Mouse (Mus musculus) mature B cell (primary cell): ENCODE measurements around the gene Dnah7b.
"Not testable (repeated sequence)": the region's sequence is repeated elsewhere in the genome, so short reads cannot be mapped to it uniquely, and the experiment has no call there.

Experiments
- in situ Hi-C: fragments of 300-500 bp; cut with MboI; formaldehyde crosslinking; loops from 2 replicates; pipeline ENCODE4 v1.14.3; 2019

Dnah7b gene

GRCm38 (mm10) chr1:46066015-46066414, at the start of gene Dnah7b:
Gene Dnah7b, plus strand, starts transcription at chr1:46066315.
- in situ Hi-C loops = no loop called here

GRCm38 (mm10) chr1:46018382-46018977, 47.6 kb upstream of the Dnah7b start:
- in situ Hi-C loops = no loop called here

GRCm38 (mm10) chr1:46022262-46022661, 43.9 kb upstream of the Dnah7b start:
- in situ Hi-C loops = no loop called here

GRCm38 (mm10) chr1:46031993-46032555, 34.0 kb upstream of the Dnah7b start:
- in situ Hi-C loops = no loop called here

- in situ Hi-C loops = no loop called here
Measured at GRCm38 (mm10) chr1:46048188-46048587, 17.9 kb upstream of the Dnah7b start.

- in situ Hi-C loops = no loop called here
Measured at GRCm38 (mm10) chr1:46066484-46067251, 553 bp downstream of the Dnah7b start.

- in situ Hi-C loops = not testable (repeated sequence)
Measured at GRCm38 (mm10) chr1:46068787-46069186, 2.7 kb downstream of the Dnah7b start.

GRCm38 (mm10) chr1:46077891-46078290, 11.8 kb downstream of the Dnah7b start:
- in situ Hi-C loops = no loop called here

- in situ Hi-C loops = no loop called here
Measured at GRCm38 (mm10) chr1:46100484-46100883, 34.4 kb downstream of the Dnah7b start.

GRCm38 (mm10) chr1:46112606-46113005, 46.5 kb downstream of the Dnah7b start:
- in situ Hi-C loops = not testable (repeated sequence)

GRCm38 (mm10) chr1:46117179-46117578, 51.1 kb downstream of the Dnah7b start:
- in situ Hi-C loops = not testable (repeated sequence)

- in situ Hi-C loops = no loop called here
Measured at GRCm38 (mm10) chr1:46128058-46128457, 61.9 kb downstream of the Dnah7b start.

GRCm38 (mm10) chr1:46196835-46197234, 130.7 kb downstream of the Dnah7b start:
- in situ Hi-C loops = not testable (repeated sequence)

GRCm38 (mm10) chr1:46201169-46201568, 135.1 kb downstream of the Dnah7b start:
- in situ Hi-C loops = not testable (repeated sequence)

- in situ Hi-C loops = not testable (repeated sequence)
Measured at GRCm38 (mm10) chr1:46210014-46210588, 144.0 kb downstream of the Dnah7b start.

GRCm38 (mm10) chr1:46222704-46223103, 156.6 kb downstream of the Dnah7b start:
- in situ Hi-C loops = not testable (repeated sequence)

- in situ Hi-C loops = not testable (repeated sequence)
Measured at GRCm38 (mm10) chr1:46226136-46226535, 160.0 kb downstream of the Dnah7b start.

- in situ Hi-C loops = not testable (repeated sequence)
Measured at GRCm38 (mm10) chr1:46268841-46269240, 202.7 kb downstream of the Dnah7b start.

- in situ Hi-C loops = no loop called here
Measured at GRCm38 (mm10) chr1:46271927-46272326, 205.8 kb downstream of the Dnah7b start.

GRCm38 (mm10) chr1:46278057-46278910, 212.2 kb downstream of the Dnah7b start:
- in situ Hi-C loops = not testable (repeated sequence)

- in situ Hi-C loops = not testable (repeated sequence)
Measured at GRCm38 (mm10) chr1:46278911-46279565, 212.9 kb downstream of the Dnah7b start.
